Mouse (Mus musculus): ENCODE measurements at regions not wholly inside any gene's neighbourhood (a gene's known extent, or its start where the extent isn't known, plus 50 kb on each side); places are given as distances from the start of the nearest gene placed in this dataset.

DNA sequence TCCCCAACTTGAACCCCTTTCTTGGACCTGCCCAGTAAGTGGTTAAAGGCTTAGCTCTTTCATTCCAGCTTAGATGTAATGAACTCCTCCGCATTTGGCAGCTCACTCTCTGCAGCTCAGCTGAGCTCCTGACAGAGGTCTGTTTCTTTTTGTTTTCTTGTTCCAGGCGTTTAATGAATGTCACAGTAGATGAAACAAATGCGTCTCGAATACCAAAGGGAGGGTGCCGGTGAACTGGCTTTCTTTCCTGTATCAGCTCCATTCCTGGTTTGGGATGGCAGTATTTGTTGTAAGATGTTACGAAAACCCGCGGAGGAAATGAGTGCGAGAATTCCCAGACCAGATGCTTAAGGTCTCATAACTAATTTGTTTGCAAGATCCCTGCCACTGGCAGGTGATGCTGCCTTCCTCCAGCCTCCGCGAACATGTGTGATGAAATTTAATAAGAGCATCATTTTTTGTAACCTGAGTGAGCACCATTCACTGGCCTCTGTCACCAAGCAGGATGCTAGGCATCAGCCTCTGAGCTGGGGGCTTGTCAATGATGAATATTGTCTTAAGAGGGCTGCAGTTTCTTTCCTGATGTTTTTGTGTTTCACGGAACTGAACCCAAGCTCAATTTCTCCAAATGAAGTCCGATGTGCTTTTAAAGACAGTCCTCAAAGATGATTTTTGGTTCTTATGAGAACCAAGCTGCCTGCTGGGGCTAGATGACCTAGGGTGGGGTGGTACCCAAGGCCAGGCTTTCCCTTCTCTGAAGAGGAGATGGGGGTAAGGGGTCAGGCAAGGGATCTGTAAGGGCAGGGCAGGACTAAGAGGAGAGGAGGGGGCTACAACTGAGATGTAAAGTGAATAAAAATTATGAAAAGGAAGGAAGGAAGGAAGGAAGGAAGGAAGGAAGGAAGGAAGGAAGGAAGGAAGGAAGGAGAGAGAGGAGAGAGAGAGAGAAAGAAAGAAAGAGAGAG, 250.1 kb upstream of the Prkcq start:
- no peaks in the 10 kb centered on the region for H3K27me3 ChIP-seq (ENCODE audit: control insufficient read depth, insufficient read depth, low read length)
- no peak overlapping the region for H3K27ac ChIP-seq (ENCODE audit: insufficient read depth, low read length)
- no peaks in the 10 kb centered on the region for H3K4me1 ChIP-seq (ENCODE audit: control insufficient read depth, insufficient read depth, low read length)
- 37% methylated on average over 13 of the region's 13 CpGs for WGBS
- TF ChIP-seq CTCF (IDR thresholded peaks at IDR 0.05; ENCODE audit: borderline replicate concordance, insufficient read depth, low read depth, low read length) (no peak), POLR2A (IDR thresholded peaks at IDR 0.05; ENCODE audit: borderline replicate concordance, insufficient read depth, low read length) (no peak)
- no peak overlapping the region for H3K4me3 ChIP-seq (replicated peaks; ENCODE audit: insufficient read depth, low read depth, low read length)
- no peak for DNase-seq

DNA sequence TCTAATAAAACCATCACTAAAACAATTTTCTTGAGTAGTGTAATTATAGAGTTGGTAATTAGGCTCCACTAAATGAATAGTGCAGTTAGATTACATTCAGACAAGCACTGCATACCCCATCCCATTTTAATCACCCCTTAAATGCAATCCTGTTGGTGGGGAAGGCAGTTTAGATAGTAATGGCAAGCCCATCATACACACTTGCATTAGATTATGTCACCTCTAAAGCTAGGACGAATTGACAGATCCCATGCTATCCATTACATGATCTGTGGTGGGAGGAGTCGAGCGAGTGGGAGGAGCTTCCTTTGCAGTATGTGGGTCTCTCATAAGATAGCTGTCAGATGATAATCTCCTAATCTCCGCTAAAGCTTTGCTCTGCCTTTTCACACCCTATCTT, 247.9 kb upstream of the Prkcq start:
- TF ChIP-seq POLR2A (IDR thresholded peaks at IDR 0.05; ENCODE audit: borderline replicate concordance, insufficient read depth, low read length): no peak
- no peak for TF ChIP-seq CTCF (IDR thresholded peaks at IDR 0.05; ENCODE audit: borderline replicate concordance, insufficient read depth, low read depth, low read length)
- no peak for DNase-seq
- Histone ChIP-seq H3K4me1 (ENCODE audit: control insufficient read depth, insufficient read depth, low read length) (no peaks in the 10 kb centered on the region), H3K4me3 (replicated peaks; ENCODE audit: insufficient read depth, low read depth, low read length) (no peak overlapping the region), H3K27ac (ENCODE audit: insufficient read depth, low read length) (no peak overlapping the region), H3K27me3 (ENCODE audit: control insufficient read depth, insufficient read depth, low read length) (no peaks in the 10 kb centered on the region)
- 88% methylated on average over 4 of the region's 4 CpGs for WGBS

DNA sequence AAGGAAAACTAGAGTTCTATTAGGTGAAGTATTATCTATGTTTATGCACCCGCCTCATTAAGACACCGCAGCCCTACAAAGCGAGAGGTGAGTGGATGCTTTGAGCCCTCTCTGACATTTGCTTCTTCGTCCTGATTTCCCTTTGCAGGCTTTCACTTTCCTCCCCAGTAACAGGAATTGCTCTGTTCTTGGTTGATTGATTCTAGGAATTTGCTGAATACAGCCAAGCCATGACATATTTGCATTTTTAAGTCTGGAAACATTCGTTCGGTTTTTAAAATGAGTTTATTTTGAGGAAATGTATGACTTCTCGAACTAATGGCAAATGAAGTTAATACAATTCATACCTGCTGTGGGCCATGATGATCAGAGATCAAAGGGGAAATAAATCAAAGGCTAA, 246.5 kb upstream of the Prkcq start:
- H3K4me3 ChIP-seq (replicated peaks; ENCODE audit: insufficient read depth, low read depth, low read length): no peak overlapping the region
- no peak for DNase-seq
- 73% methylated on average over 7 of the region's 7 CpGs for WGBS
- no peaks in the 10 kb centered on the region for H3K27me3 ChIP-seq (ENCODE audit: control insufficient read depth, insufficient read depth, low read length)
- H3K27ac ChIP-seq (ENCODE audit: insufficient read depth, low read length): no peak overlapping the region
- no peaks in the 10 kb centered on the region for H3K4me1 ChIP-seq (ENCODE audit: control insufficient read depth, insufficient read depth, low read length)
- TF ChIP-seq POLR2A (IDR thresholded peaks at IDR 0.05; ENCODE audit: borderline replicate concordance, insufficient read depth, low read length): no peak

- H3K4me3 ChIP-seq (replicated peaks; ENCODE audit: insufficient read depth, low read depth, low read length): no peak overlapping the region
- H3K27ac ChIP-seq (ENCODE audit: insufficient read depth, low read length): no peak overlapping the region
- no peak for DNase-seq
- no peak for TF ChIP-seq CTCF (IDR thresholded peaks at IDR 0.05; ENCODE audit: borderline replicate concordance, insufficient read depth, low read depth, low read length)
- TF ChIP-seq POLR2A (IDR thresholded peaks at IDR 0.05; ENCODE audit: borderline replicate concordance, insufficient read depth, low read length): no peak
- 9% methylated on average over 1 of the region's 1 CpGs for WGBS
- no peaks in the 10 kb centered on the region for H3K27me3 ChIP-seq (ENCODE audit: control insufficient read depth, insufficient read depth, low read length)
- no peaks in the 10 kb centered on the region for H3K4me1 ChIP-seq (ENCODE audit: control insufficient read depth, insufficient read depth, low read length)
These were observed 234.5 kb upstream of the Prkcq start for GRCm38 (mm10) chr2:10937405-10937804.

DNA sequence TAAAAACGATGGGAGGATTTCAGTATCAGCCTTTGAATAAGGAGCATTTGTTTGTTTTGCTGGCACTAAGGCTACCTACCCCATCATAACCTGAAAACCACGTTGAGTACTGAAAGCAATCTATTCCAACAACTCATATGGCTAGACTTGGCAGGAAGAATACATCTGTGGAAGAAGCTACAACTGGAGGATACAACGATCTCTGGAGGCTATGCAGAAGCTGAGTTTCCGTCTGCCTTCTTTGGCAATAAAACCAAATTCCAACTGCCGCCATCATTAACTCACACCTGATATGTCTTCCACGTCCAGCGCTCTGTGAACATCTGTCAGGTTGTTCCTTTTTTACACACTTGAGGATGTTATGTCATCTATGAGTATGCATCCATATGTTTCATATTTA, 206.7 kb upstream of the Prkcq start:
- H3K4me3 ChIP-seq (replicated peaks; ENCODE audit: insufficient read depth, low read depth, low read length): no peak overlapping the region

GRCm38 (mm10) chr2:10966891-10967290, 205.0 kb upstream of the Prkcq start:
- TF ChIP-seq POLR2A (IDR thresholded peaks at IDR 0.05; ENCODE audit: borderline replicate concordance, insufficient read depth, low read length) (no peak), CTCF (IDR thresholded peaks at IDR 0.05; ENCODE audit: borderline replicate concordance, insufficient read depth, low read depth, low read length) (no peak)
- WGBS: 74% methylated on average over 2 of the region's 2 CpGs

More for the DNA sequence above, 206.7 kb upstream of the Prkcq start:
- Histone ChIP-seq H3K4me1 (ENCODE audit: control insufficient read depth, insufficient read depth, low read length) (no peaks in the 10 kb centered on the region), H3K27me3 (ENCODE audit: control insufficient read depth, insufficient read depth, low read length) (no peaks in the 10 kb centered on the region; the same call in 1 of the 2 replicates), H3K27ac (ENCODE audit: insufficient read depth, low read length) (no peak overlapping the region)
- no peak for DNase-seq
- WGBS: 56% methylated on average over 7 of the region's 7 CpGs
- TF ChIP-seq POLR2A (IDR thresholded peaks at IDR 0.05; ENCODE audit: borderline replicate concordance, insufficient read depth, low read length) (no peak), CTCF (IDR thresholded peaks at IDR 0.05; ENCODE audit: borderline replicate concordance, insufficient read depth, low read depth, low read length) (no peak)

DNA sequence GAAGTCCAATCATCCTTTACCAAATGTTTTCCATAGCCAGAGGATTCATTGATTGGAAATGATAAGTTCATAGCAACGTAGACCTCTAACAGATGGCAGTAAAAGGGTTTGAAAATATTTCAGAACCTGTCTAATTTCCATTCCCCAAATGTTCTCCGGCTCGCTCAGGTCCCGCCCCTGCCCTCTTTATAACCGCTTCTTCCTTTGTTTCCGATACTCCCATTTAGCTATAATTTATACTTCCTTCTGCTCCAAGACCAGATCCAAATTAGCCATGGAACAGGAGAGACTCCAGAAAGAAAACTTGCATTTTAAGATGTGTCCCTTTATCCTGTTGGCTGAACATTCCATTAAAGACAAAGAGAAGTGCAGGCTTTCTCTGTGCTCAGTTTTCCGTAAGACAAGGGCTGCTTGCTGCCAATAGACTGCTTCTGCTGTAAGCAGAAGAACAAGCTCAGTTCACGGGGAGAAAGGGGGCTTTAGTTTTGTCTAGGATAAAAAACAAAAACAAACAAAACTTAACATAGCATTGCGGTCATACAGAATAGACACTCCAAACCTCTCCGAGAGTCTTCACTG, 202.7 kb upstream of the Prkcq start:
- no peak overlapping the region for H3K27ac ChIP-seq (ENCODE audit: insufficient read depth, low read length)
- DNase-seq: no peak
- H3K27me3 ChIP-seq (ENCODE audit: control insufficient read depth, insufficient read depth, low read length): no peaks in the 10 kb centered on the region
- WGBS: 56% methylated on average over 10 of the region's 10 CpGs
- H3K4me1 ChIP-seq (ENCODE audit: control insufficient read depth, insufficient read depth, low read length): no peaks in the 10 kb centered on the region
- TF ChIP-seq CTCF (IDR thresholded peaks at IDR 0.05; ENCODE audit: borderline replicate concordance, insufficient read depth, low read depth, low read length): no peak
- no peak overlapping the region for H3K4me3 ChIP-seq (replicated peaks; ENCODE audit: insufficient read depth, low read depth, low read length)

More at GRCm38 (mm10) chr2:10966891-10967290, 205.0 kb upstream of the Prkcq start:
- Histone ChIP-seq H3K4me1 (ENCODE audit: control insufficient read depth, insufficient read depth, low read length) (no peaks in the 10 kb centered on the region), H3K4me3 (replicated peaks; ENCODE audit: insufficient read depth, low read depth, low read length) (no peak overlapping the region), H3K27me3 (ENCODE audit: control insufficient read depth, insufficient read depth, low read length) (no peaks in the 10 kb centered on the region; the same call in 1 of the 2 replicates), H3K27ac (ENCODE audit: insufficient read depth, low read length) (no peak overlapping the region)
- DNase-seq: no peak

GRCm38 (mm10) chr2:10972051-10972450, 199.9 kb upstream of the Prkcq start:
- peak in 1 of 2 experiments; percentile 17 for DNase-seq
- TF ChIP-seq POLR2A (IDR thresholded peaks at IDR 0.05; ENCODE audit: borderline replicate concordance, insufficient read depth, low read length) (no peak), CTCF (IDR thresholded peaks at IDR 0.05; ENCODE audit: borderline replicate concordance, insufficient read depth, low read depth, low read length) (no peak)
- Histone ChIP-seq H3K27me3 (ENCODE audit: control insufficient read depth, insufficient read depth, low read length) (no peaks in the 10 kb centered on the region), H3K4me3 (replicated peaks; ENCODE audit: insufficient read depth, low read depth, low read length) (no peak overlapping the region), H3K27ac (ENCODE audit: insufficient read depth, low read length) (no peak overlapping the region), H3K4me1 (ENCODE audit: control insufficient read depth, insufficient read depth, low read length) (no peaks in the 10 kb centered on the region)
- WGBS: 12% methylated on average over 3 of the region's 3 CpGs
